ENCODE assay signal across 7 mouse cellular contexts in the genomic region with DNA sequence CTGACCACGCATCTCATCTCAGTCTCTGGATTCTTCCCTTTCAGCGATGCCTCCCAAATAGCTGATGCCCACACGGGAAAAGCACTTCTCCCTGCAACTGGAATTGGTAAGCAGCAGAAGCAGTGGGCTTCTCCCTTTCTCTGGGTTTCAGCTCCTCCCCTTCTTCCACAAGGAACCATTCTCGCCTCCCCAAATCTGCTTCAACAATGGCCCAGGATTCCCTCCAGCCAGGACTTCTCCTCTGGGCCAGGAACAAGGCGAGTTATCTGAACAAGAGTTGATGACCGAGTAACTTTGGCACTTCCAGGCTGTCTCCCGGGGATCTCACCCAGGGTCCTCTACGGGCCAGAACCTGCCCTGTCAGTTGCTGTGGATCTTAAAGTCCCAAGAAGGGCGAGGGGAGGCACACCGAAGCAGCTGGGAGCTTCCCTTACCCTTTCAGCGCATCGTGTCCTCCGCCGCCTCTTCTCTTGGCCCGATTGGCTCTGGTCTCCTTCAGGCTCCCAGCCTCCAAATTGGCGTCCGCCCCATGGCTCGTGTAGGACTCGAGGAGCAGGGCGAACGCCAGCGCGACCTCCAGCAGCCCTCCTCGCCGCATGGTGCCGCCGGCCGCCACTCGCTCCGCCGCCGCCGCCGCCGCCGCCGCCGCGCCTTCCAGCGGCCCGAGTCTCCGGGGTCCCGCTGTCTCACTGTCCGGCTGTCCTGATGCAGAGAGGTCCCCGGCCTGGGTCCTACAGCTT. TPM values are rescaled to one million over a fixed set of nuclear protein-coding genes. Genes with fewer than 3 reads are reported as not detected.
DNase-seq lines count a peak whose midpoint lies in the region; ATAC-seq and TF ChIP-seq lines count a peak whose summit lies in the region.

A gene (plus strand): TSS at position 84 of the 740 bp plus-strand sequence.

- peaks cover 14% of the 10 kb centered on the region for H3K4me1 ChIP-seq in E14TG2a.4 (replicated peaks; ENCODE audit: low read depth, low read length)
- peaks cover 16% of the 10 kb centered on the region for H3K4me1 ChIP-seq in forebrain, embryonic 12.5 days
- H3K4me1 ChIP-seq in heart, embryonic 16.5 days (ENCODE audit: control insufficient read depth, insufficient read depth, low read length), result peaks cover 11% of the 10 kb centered on the region; the same call in 1 of the 2 replicates
- peaks cover 4% of the 10 kb centered on the region; the same call in 1 of the 2 replicates for H3K4me1 ChIP-seq in stomach, embryonic 14.5 days (ENCODE audit: control insufficient read depth, insufficient read depth, low read length)

- peak within 1 kb of the TSS; percentile 76 for H3K9ac ChIP-seq in forebrain, embryonic 12.5 days
- H3K9ac ChIP-seq in heart, embryonic 16.5 days (ENCODE audit: low read length), result peak within 1 kb of the TSS; percentile 83
- H3K9ac ChIP-seq in stomach, embryonic 14.5 days (replicated peaks; ENCODE audit: low read depth, low read length), result peak within 1 kb of the TSS; percentile 74

- H3K36me3 ChIP-seq in E14TG2a.4 (ENCODE audit: insufficient read depth, low read length), result no peaks in the 10 kb centered on the region
- H3K36me3 ChIP-seq in forebrain, embryonic 12.5 days (replicated peaks), result 0 out of 2 replicates have a peak, but pooled peaks cover 3% of the 10 kb centered on the region
- H3K36me3 ChIP-seq in heart, embryonic 16.5 days (ENCODE audit: control insufficient read depth, insufficient read depth), result no peaks in the 10 kb centered on the region
- H3K36me3 ChIP-seq in stomach, embryonic 14.5 days (ENCODE audit: control insufficient read depth, insufficient read depth, low read length), result no peaks in the 10 kb centered on the region

- H3K4me2 ChIP-seq in forebrain, embryonic 12.5 days, result peak within 1 kb of the TSS; percentile 97
- peak within 1 kb of the TSS; percentile 98 for H3K4me2 ChIP-seq in heart, embryonic 16.5 days (ENCODE audit: low read depth, low read length)
- H3K4me2 ChIP-seq in stomach, embryonic 14.5 days (replicated peaks; ENCODE audit: low read depth, low read length), result peak within 1 kb of the TSS; percentile 76

- intact Hi-C loops in left cerebral cortex, postnatal 36 days (cut with DNase I), result no loop called here

- WGBS in forebrain, embryonic 12.5 days, result 3% methylated on average over 43 of the region's 45 CpGs
- WGBS in heart, embryonic 16.5 days, result 2% methylated on average over 44 of the region's 45 CpGs
- 1% methylated on average over 45 of the region's 45 CpGs for WGBS in stomach, embryonic 14.5 days

- no peaks in the 10 kb centered on the region for H3K9me3 ChIP-seq in E14TG2a.4 (ENCODE audit: low read length)
- no peaks in the 10 kb centered on the region for H3K9me3 ChIP-seq in forebrain, embryonic 12.5 days
- no peaks in the 10 kb centered on the region for H3K9me3 ChIP-seq in heart, embryonic 16.5 days (replicated peaks; ENCODE audit: control insufficient read depth, low read length)
- no peaks in the 10 kb centered on the region for H3K9me3 ChIP-seq in stomach, embryonic 14.5 days (ENCODE audit: control insufficient read depth, low read depth, low read length)

- peak within 1 kb of the TSS; percentile 81 for H3K4me3 ChIP-seq in E14TG2a.4 (replicated peaks; ENCODE audit: low read length)
- peak within 1 kb of the TSS; percentile 68 for H3K4me3 ChIP-seq in forebrain, embryonic 12.5 days (replicated peaks)
- peak within 1 kb of the TSS; percentile 69 for H3K4me3 ChIP-seq in heart, embryonic 16.5 days (ENCODE audit: low read length)
- H3K4me3 ChIP-seq in stomach, embryonic 14.5 days (ENCODE audit: low read depth, low read length), result peak within 1 kb of the TSS; percentile 84

- peak; percentile 78 for DNase-seq in NIH3T3 (ENCODE audit: low read depth)
- peak; percentile 33 to 35 for DNase-seq in left cerebral cortex, postnatal 36 days (ENCODE audit: low spot score in 2 of 2)
- peak; percentile 58 for DNase-seq in mesoderm, embryonic 11.5 days (ENCODE audit: low read depth, low spot score)

- no peak for TF ChIP-seq CTCF in E14TG2a.4 (conservative IDR thresholded peaks at IDR 0.05; ENCODE audit: low read length)

- peak; percentile 72 for ATAC-seq in forebrain, embryonic 12.5 days (ENCODE audit: low FRiP score)
- ATAC-seq in heart, embryonic 16.5 days (replicated peaks; ENCODE audit: extremely low read depth, insufficient read depth, low FRiP score), result peak; percentile 43
- peak; percentile 8; the same call in 1 of the 2 replicates for ATAC-seq in stomach, embryonic 14.5 days (ENCODE audit: insufficient number of reproducible peaks, insufficient read depth, low FRiP score, low read depth)

- H3K27me3 ChIP-seq in E14TG2a.4 (ENCODE audit: insufficient read depth, low read length), result peaks cover 67% of the 10 kb centered on the region
- H3K27me3 ChIP-seq in forebrain, embryonic 12.5 days, result peaks cover 13% of the 10 kb centered on the region; the same call in 1 of the 2 replicates
- H3K27me3 ChIP-seq in heart, embryonic 16.5 days (ENCODE audit: control insufficient read depth, insufficient read depth, low read length), result peaks cover 5% of the 10 kb centered on the region; the same call in 1 of the 2 replicates
- no peaks in the 10 kb centered on the region for H3K27me3 ChIP-seq in stomach, embryonic 14.5 days (ENCODE audit: control insufficient read depth, insufficient read depth, low read length)

- H3K27ac ChIP-seq in forebrain, embryonic 12.5 days, result peak within 1 kb of the TSS; percentile 80
- H3K27ac ChIP-seq in heart, embryonic 16.5 days (ENCODE audit: low read length), result peak within 1 kb of the TSS; percentile 88
- peak within 1 kb of the TSS; percentile 94 for H3K27ac ChIP-seq in stomach, embryonic 14.5 days (ENCODE audit: low read length)

RNA-seq across cellular contexts. Expression of the gene that starts here (rescaled TPM):
- polyA plus RNA-seq in forebrain, embryonic 12.5 days (2016; fragmentation: Nextera tagmentation; extraction: Ambion mirVana), result 0.19 and 0.38 TPM in 2 replicates
- 0.29 and 0.32 TPM in 2 replicates for polyA plus RNA-seq in heart, embryonic 16.5 days (2015; fragmentation: Nextera tagmentation; extraction: Ambion mirVana)
- under 1 TPM; 0.14 to 0.17 TPM for total RNA-seq in left cerebral cortex, postnatal 36 days (2021)
- 0.39 and 0.66 TPM in 2 replicates for polyA plus RNA-seq in stomach, embryonic 14.5 days (2014; fragmentation: Nextera tagmentation; extraction: Ambion mirVana)

Comparison
In these comparisons a context has a peak if more than half of its experiments do, and no peak if none do; other contexts are left out.
1. Peak in every context shown above with its lines: DNase-seq, ATAC-seq, H3K4me3 ChIP-seq and H3K27ac ChIP-seq.
2. Peak in ATAC-seq, H3K4me3 ChIP-seq, H3K27ac ChIP-seq, H3K9ac ChIP-seq and H3K4me2 ChIP-seq in forebrain, embryonic 12.5 days; RNA of the gene not detected or under 1 TPM.
3. Peak in ATAC-seq, H3K4me3 ChIP-seq, H3K27ac ChIP-seq, H3K9ac ChIP-seq and H3K4me2 ChIP-seq in heart, embryonic 16.5 days; RNA of the gene not detected or under 1 TPM.
4. Peak in DNase-seq in left cerebral cortex, postnatal 36 days; RNA of the gene not detected or under 1 TPM.
5. Peak in ATAC-seq, H3K4me3 ChIP-seq, H3K27ac ChIP-seq, H3K9ac ChIP-seq and H3K4me2 ChIP-seq in stomach, embryonic 14.5 days; RNA of the gene not detected or under 1 TPM.
6. ATAC-seq: peak in every context shown above with its lines; median percentile 72 in forebrain, embryonic 12.5 days; 43 in heart, embryonic 16.5 days; 8 in stomach, embryonic 14.5 days.